Mouse (Mus musculus): ENCODE results near the gene Tff1. TPM values are rescaled to one million over a fixed set of nuclear protein-coding genes. Genes with fewer than 3 reads are reported as not detected.

Tff1 gene
- total and polyA plus RNA-seq, 3 experiments, result not detected

DNA sequence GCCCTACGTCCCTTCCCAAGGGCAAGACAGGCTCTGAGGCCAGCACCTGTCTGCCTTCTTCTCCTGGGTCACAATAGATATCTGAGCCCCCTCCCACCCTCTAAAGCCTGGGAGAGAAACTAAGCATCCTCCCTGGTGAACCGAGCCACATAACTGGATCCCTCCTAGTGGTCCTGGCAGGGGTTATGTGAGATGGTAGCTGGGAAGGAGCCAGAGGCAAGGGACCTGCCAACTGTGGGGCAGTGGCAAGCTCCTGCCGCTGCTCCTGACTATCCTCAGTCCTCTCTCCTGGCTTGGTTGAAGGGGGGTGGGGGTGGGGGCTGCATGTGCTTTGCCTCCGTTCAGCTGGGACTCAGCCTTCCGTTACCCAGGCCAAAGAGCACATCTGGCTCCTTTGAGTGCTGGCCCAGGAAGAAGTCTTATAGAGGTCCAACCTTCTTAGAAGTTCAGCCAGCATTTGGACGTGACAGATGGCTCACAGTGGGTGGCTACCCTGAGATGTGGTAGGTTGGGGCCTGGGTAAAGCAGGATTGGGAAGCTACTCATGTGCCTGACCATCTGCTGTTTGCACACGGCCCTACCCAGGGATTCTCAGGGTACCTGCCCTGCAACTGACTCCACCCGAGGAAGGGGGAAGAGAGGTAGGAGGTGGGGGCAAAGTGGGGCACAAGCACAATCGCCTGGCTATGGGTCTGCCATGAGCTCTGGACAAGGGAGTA, 39.4 kb downstream of the Tff1 start:
- intact Hi-C loops (cut with DNase I), result no loop called here
- H3K27me3 ChIP-seq (ENCODE audit: control insufficient read depth, insufficient read depth, low read length), result no peaks in the 10 kb centered on the region
- no peak overlapping the region for H3K27ac ChIP-seq
- H3K9ac ChIP-seq (ENCODE audit: low read depth, low read length), result no peak overlapping the region
- DNase-seq, result no peak
- H3K4me3 ChIP-seq, result no peak overlapping the region
- no peak for TF ChIP-seq EP300 (IDR thresholded peaks at IDR 0.05; ENCODE audit: insufficient read depth, low read depth, low read length)
- no peak for TF ChIP-seq POLR2A (IDR thresholded peaks at IDR 0.05; ENCODE audit: insufficient read depth, low read depth, low read length)
- TF ChIP-seq CTCF (IDR thresholded peaks at IDR 0.05), result no peak
- 37% methylated on average over 9 of the region's 9 CpGs for WGBS
- H3K79me2 ChIP-seq (replicated peaks; ENCODE audit: control insufficient read depth, insufficient read depth, low read length), result no peaks in the 10 kb centered on the region
- no peaks in the 10 kb centered on the region for H3K36me3 ChIP-seq (ENCODE audit: control insufficient read depth, insufficient read depth, low read length)
- H3K4me1 ChIP-seq (ENCODE audit: control insufficient read depth, insufficient read depth, low read length), result no peaks in the 10 kb centered on the region

DNA sequence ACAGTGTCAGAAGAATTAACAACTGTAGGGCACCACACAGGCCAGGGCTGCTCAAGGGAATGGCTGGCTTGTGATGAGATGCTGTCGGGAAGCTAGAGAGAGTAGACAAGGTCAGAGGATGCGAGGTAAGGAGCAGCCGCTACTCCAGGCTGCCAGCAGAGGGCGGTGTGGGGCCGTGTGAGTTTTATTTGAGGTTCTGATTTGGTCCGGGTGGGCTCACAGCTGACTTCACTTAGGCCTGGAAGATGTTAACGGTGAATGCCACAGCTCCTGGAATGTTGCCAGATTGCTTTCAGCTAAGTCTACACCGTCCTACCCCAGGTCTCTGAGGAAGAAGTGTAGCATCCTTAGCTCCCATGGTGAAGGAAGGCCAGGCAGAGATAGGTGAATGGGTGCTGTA, 43.1 kb downstream of the Tff1 start:
- intact Hi-C loops (cut with DNase I), result no loop called here
- no peak overlapping the region for H3K4me3 ChIP-seq
- peak in 1 of 2 experiments; percentile 33 for DNase-seq
- no peaks in the 10 kb centered on the region for H3K4me1 ChIP-seq (ENCODE audit: control insufficient read depth, insufficient read depth, low read length)
- no peaks in the 10 kb centered on the region for H3K79me2 ChIP-seq (replicated peaks; ENCODE audit: control insufficient read depth, insufficient read depth, low read length)
- H3K9ac ChIP-seq (ENCODE audit: low read depth, low read length), result no peak overlapping the region
- H3K27ac ChIP-seq, result no peak overlapping the region
- H3K36me3 ChIP-seq (ENCODE audit: control insufficient read depth, insufficient read depth, low read length), result no peaks in the 10 kb centered on the region
- 12% methylated on average over 8 of the region's 8 CpGs for WGBS
- peak; percentile 80 for TF ChIP-seq CTCF (IDR thresholded peaks at IDR 0.05)
- no peak for TF ChIP-seq POLR2A (IDR thresholded peaks at IDR 0.05; ENCODE audit: insufficient read depth, low read depth, low read length)
- no peak for TF ChIP-seq EP300 (IDR thresholded peaks at IDR 0.05; ENCODE audit: insufficient read depth, low read depth, low read length)
- no peaks in the 10 kb centered on the region for H3K27me3 ChIP-seq (ENCODE audit: control insufficient read depth, insufficient read depth, low read length)

DNA sequence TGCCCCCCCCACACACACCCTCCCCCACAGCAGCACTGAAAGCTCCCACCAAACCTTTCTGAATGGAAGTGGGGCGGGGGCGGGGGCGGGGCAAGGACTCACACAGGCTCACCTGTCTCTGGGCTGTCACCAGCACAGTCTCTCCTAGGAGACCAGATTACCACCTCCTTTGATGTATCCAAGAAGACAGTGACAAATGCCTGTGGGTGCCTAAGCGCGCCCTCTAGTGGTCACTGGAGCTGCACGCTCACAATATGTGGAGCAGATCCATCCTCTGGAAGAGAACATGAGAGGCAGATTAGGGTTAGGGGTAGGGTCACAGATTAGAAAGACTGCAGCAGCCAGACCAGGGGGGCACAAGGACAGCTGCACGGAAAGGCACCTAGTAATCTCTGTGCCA, 45.6 kb downstream of the Tff1 start:
- no peaks in the 10 kb centered on the region for H3K36me3 ChIP-seq (ENCODE audit: control insufficient read depth, insufficient read depth, low read length)

DNA sequence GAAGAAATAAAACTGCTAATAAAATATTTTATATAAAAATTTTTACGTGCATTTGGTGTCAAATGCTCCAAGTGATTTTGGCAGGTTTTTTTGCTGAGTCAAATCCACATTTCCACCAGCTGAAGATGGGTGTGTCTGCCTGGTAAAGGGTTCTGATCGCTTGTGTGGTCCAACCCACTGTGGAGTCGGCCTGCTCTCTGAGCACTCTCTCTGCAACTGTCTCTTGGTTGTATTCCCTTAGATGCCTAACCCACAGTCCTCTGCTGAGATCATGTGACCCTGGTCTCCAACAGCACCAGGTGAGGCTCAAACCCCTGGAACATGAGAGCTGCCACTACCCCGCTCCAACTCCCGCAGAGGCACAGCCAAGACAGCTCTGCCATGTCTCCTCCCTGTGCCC, 47.1 kb downstream of the Tff1 start:
- Histone ChIP-seq H3K4me1 (ENCODE audit: control insufficient read depth, insufficient read depth, low read length) (no peaks in the 10 kb centered on the region), H3K36me3 (ENCODE audit: control insufficient read depth, insufficient read depth, low read length) (no peaks in the 10 kb centered on the region), H3K79me2 (replicated peaks; ENCODE audit: control insufficient read depth, insufficient read depth, low read length) (no peaks in the 10 kb centered on the region), H3K4me3 (no peak overlapping the region), H3K27ac (no peak overlapping the region), H3K27me3 (ENCODE audit: control insufficient read depth, insufficient read depth, low read length) (no peaks in the 10 kb centered on the region), H3K9ac (ENCODE audit: low read depth, low read length) (no peak overlapping the region)
- DNase-seq, result no peak
- 86% methylated on average over 5 of the region's 5 CpGs for WGBS
- TF ChIP-seq CTCF (IDR thresholded peaks at IDR 0.05) (no peak), POLR2A (IDR thresholded peaks at IDR 0.05; ENCODE audit: insufficient read depth, low read depth, low read length) (no peak), EP300 (IDR thresholded peaks at IDR 0.05; ENCODE audit: insufficient read depth, low read depth, low read length) (no peak)
- intact Hi-C loops (cut with DNase I), result loop anchor here (1.0 to 5.0 kb wide), 3 partner anchors 36 to 107 kb away; no protein-coding TSS in a partner anchor

More for the DNA sequence above, 45.6 kb downstream of the Tff1 start:
- no peak overlapping the region for H3K9ac ChIP-seq (ENCODE audit: low read depth, low read length)
- DNase-seq, result peak; percentile 69 to 83
- H3K79me2 ChIP-seq (replicated peaks; ENCODE audit: control insufficient read depth, insufficient read depth, low read length), result no peaks in the 10 kb centered on the region
- no peak overlapping the region for H3K4me3 ChIP-seq
- TF ChIP-seq EP300 (IDR thresholded peaks at IDR 0.05; ENCODE audit: insufficient read depth, low read depth, low read length), result peak; percentile 82
- peak; percentile 89 for TF ChIP-seq CTCF (IDR thresholded peaks at IDR 0.05)
- TF ChIP-seq POLR2A (IDR thresholded peaks at IDR 0.05; ENCODE audit: insufficient read depth, low read depth, low read length), result no peak
- no peaks in the 10 kb centered on the region for H3K4me1 ChIP-seq (ENCODE audit: control insufficient read depth, insufficient read depth, low read length)
- intact Hi-C loops (cut with DNase I), result loop anchor here (1.0 to 5.0 kb wide), 3 partner anchors 37 to 109 kb away; no protein-coding TSS in a partner anchor
- H3K27ac ChIP-seq, result no peak overlapping the region
- 9% methylated on average over 7 of the region's 7 CpGs for WGBS
- H3K27me3 ChIP-seq (ENCODE audit: control insufficient read depth, insufficient read depth, low read length), result no peaks in the 10 kb centered on the region

DNA sequence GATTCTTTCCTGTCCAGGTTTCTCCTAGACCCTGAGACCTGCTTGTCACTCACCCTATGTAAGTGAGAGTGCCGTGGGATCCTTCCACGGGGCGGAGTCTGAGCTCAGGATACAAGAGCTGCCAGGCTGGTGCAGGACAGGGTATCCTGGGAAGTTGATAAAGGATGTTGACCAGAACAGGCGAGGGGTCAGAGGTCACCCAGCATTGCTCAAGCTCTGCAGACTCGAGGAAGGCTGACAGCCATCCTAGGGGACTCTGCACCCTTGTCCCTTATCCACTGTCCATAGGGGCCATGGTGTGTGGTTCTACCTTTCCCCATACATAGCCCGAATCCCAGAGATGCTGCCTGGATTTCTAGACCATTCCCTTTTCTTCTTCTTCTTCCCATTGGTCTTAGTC, 49.0 kb downstream of the Tff1 start:
- no peak overlapping the region for H3K4me3 ChIP-seq
- H3K9ac ChIP-seq (ENCODE audit: low read depth, low read length), result no peak overlapping the region
- H3K27ac ChIP-seq, result no peak overlapping the region
- H3K79me2 ChIP-seq (replicated peaks; ENCODE audit: control insufficient read depth, insufficient read depth, low read length), result no peaks in the 10 kb centered on the region
- TF ChIP-seq POLR2A (IDR thresholded peaks at IDR 0.05; ENCODE audit: insufficient read depth, low read depth, low read length) (no peak), CTCF (IDR thresholded peaks at IDR 0.05) (no peak), EP300 (IDR thresholded peaks at IDR 0.05; ENCODE audit: insufficient read depth, low read depth, low read length) (no peak)
- H3K36me3 ChIP-seq (ENCODE audit: control insufficient read depth, insufficient read depth, low read length), result no peaks in the 10 kb centered on the region
- no peaks in the 10 kb centered on the region for H3K4me1 ChIP-seq (ENCODE audit: control insufficient read depth, insufficient read depth, low read length)
- intact Hi-C loops (cut with DNase I), result loop anchor here (5.0 kb wide), 1 partner anchor 34 kb away; no protein-coding TSS in a partner anchor
- DNase-seq, result no peak
- 68% methylated on average over 6 of the region's 6 CpGs for WGBS
- H3K27me3 ChIP-seq (ENCODE audit: control insufficient read depth, insufficient read depth, low read length), result no peaks in the 10 kb centered on the region

DNA sequence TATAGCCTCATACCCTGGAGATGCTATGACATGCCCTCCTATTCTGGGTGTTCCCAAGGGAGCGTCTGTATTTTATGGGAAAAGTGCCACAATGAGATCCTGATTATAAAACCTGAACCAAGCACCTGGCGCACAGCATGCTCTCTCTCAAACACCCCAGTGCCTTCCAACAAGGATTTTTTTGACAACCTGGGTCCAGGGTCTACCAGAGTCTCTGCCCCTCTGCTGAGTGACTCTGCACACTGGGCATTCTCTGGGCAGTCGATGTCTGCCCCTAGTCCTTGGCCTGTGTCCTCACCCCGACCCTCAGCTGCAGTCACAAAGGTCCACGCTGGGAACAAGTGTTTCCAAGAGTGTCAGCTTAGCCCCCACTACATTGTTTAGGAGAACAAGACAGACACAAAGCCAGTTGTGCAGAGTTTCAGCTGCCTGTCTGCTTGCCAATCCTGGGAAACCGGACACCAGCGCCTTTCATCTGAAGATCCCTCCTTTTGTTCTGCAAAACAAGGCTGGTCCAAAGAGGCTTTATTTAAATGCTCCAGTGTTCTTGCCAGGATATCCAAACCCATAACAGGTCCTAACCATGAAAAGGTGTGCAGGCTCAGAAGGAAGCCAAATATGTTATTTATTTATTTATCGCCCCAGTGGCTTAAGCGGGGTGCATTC, 51.8 kb downstream of the Tff1 start:
- Histone ChIP-seq H3K36me3 (ENCODE audit: control insufficient read depth, insufficient read depth, low read length) (no peaks in the 10 kb centered on the region), H3K4me1 (ENCODE audit: control insufficient read depth, insufficient read depth, low read length) (no peaks in the 10 kb centered on the region), H3K27me3 (ENCODE audit: control insufficient read depth, insufficient read depth, low read length) (no peaks in the 10 kb centered on the region), H3K79me2 (replicated peaks; ENCODE audit: control insufficient read depth, insufficient read depth, low read length) (no peaks in the 10 kb centered on the region), H3K9ac (ENCODE audit: low read depth, low read length) (no peak overlapping the region), H3K27ac (no peak overlapping the region), H3K4me3 (no peak overlapping the region)
- WGBS, result 81% methylated on average over 9 of the region's 9 CpGs
- intact Hi-C loops (cut with DNase I), result no loop called here
- no peak for DNase-seq
- no peak for TF ChIP-seq EP300 (IDR thresholded peaks at IDR 0.05; ENCODE audit: insufficient read depth, low read depth, low read length)
- no peak for TF ChIP-seq POLR2A (IDR thresholded peaks at IDR 0.05; ENCODE audit: insufficient read depth, low read depth, low read length)
- no peak for TF ChIP-seq CTCF (IDR thresholded peaks at IDR 0.05)

Other genes with a start within 250 kb of the Tff1 start
- not detected for gene Umodl1, start 210.6 kb downstream of the Tff1 start, total RNA-seq (2021)
- not detected in 2 replicates for gene Umodl1, start 210.6 kb downstream of the Tff1 start, polyA plus RNA-seq (2012; rRNA removed)
- gene Abcg1, start 107.6 kb downstream of the Tff1 start, total RNA-seq (2021), result 1 to 10 TPM; 7.0 to 7.2 TPM
- 2.9 and 3.0 TPM in 2 replicates for gene Abcg1, start 107.6 kb downstream of the Tff1 start, polyA plus RNA-seq (2012; rRNA removed)
- gene Tff3, start 35.6 kb downstream of the Tff1 start, total RNA-seq (2021), result not detected
- 0.39 TPM in 1 of 2 replicates, not detected in the other for gene Tff3, start 35.6 kb downstream of the Tff1 start, polyA plus RNA-seq (2012; rRNA removed)
- gene Tff2, start 21.0 kb downstream of the Tff1 start, total RNA-seq (2021), result not detected
- 2.4 TPM in 1 of 2 replicates, not detected in the other for gene Tff2, start 21.0 kb downstream of the Tff1 start, polyA plus RNA-seq (2012; rRNA removed)
- gene Tmprss3, start 33.7 kb upstream of the Tff1 start, total RNA-seq (2021), result not detected
- gene Tmprss3, start 33.7 kb upstream of the Tff1 start, polyA plus RNA-seq (2012; rRNA removed), result not detected in 2 replicates
- under 1 TPM in 1 of 2 experiments, not detected in 1; 0.36 TPM for gene Ubash3a, start 42.6 kb upstream of the Tff1 start, total RNA-seq (2021)
- gene Ubash3a, start 42.6 kb upstream of the Tff1 start, polyA plus RNA-seq (2012; rRNA removed), result 0.29 and 0.56 TPM in 2 replicates
- gene Rsph1, start 112.1 kb upstream of the Tff1 start, total RNA-seq (2021), result 1 to 10 TPM in 1 of 2 experiments, under 1 TPM in 1; 0.81 to 1.2 TPM
- 0.32 and 1.2 TPM in 2 replicates for gene Rsph1, start 112.1 kb upstream of the Tff1 start, polyA plus RNA-seq (2012; rRNA removed)
- 1 to 10 TPM; 7.3 to 9.1 TPM for gene Slc37a1, start 121.5 kb upstream of the Tff1 start, total RNA-seq (2021)
- gene Slc37a1, start 121.5 kb upstream of the Tff1 start, polyA plus RNA-seq (2012; rRNA removed), result 18.7 and 19.7 TPM in 2 replicates
- gene Pde9a, start 220.9 kb upstream of the Tff1 start, total RNA-seq (2021), result 1 to 10 TPM; 3.2 to 4.0 TPM
- 10.4 and 12.1 TPM in 2 replicates for gene Pde9a, start 220.9 kb upstream of the Tff1 start, polyA plus RNA-seq (2012; rRNA removed)

Data from heart, adult 2 months (tissue).